Mouse (Mus musculus) cerebellum, adult 8-10 months (tissue): ENCODE data around the gene B9d1.

Experiments used
- DNase-seq: peaks from one replicate; pipeline ENCODE4 v3.0.0; 2022

The B9d1 gene

DNA sequence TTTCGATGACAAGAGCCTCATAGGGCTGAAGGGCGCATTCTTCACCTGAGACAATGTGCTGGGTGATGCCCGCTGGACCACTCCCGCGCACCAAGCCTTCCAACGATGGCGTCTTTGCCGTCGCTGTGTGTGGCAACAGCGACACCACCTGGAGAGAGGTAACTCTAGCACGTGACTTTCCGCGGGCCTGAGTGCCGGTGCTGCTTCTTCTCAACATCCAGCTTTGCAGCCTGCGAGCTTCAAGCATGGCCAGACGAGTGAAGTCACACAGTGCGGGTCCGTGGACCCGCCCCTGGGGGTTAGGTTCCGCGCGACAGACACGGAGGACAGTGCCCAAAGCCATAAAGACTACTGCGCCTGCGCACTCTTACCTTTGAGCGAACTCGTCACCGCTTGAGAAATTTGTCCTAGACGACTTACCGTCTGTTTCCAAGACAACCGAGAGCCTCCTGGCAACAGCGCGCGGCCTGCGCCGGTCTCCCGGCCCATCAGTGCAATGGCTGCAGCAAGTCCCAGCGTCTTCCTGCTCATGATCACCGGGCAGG, at the start of gene B9d1:
Gene B9d1 (plus strand): TSS at position 432 of the 545 bp plus-strand sequence.
- DNase-seq, result peak; percentile 99

- DNase-seq, result no peak
Measured at GRCm38 (mm10) chr11:61464071-61464470, 40.9 kb upstream of the B9d1 start.

- no peak for DNase-seq
Measured at GRCm38 (mm10) chr11:61465422-61465821, 39.5 kb upstream of the B9d1 start.

- peak; percentile 94 for DNase-seq
Measured at GRCm38 (mm10) chr11:61468534-61468933, 36.4 kb upstream of the B9d1 start.

- DNase-seq, result peak; percentile 46
Measured at GRCm38 (mm10) chr11:61469317-61469917, 35.5 kb upstream of the B9d1 start.

- DNase-seq, result peak; percentile 24
Measured at GRCm38 (mm10) chr11:61470880-61471279, 34.1 kb upstream of the B9d1 start.

GRCm38 (mm10) chr11:61473630-61474029, 31.3 kb upstream of the B9d1 start:
- DNase-seq, result peak; percentile 17

DNA sequence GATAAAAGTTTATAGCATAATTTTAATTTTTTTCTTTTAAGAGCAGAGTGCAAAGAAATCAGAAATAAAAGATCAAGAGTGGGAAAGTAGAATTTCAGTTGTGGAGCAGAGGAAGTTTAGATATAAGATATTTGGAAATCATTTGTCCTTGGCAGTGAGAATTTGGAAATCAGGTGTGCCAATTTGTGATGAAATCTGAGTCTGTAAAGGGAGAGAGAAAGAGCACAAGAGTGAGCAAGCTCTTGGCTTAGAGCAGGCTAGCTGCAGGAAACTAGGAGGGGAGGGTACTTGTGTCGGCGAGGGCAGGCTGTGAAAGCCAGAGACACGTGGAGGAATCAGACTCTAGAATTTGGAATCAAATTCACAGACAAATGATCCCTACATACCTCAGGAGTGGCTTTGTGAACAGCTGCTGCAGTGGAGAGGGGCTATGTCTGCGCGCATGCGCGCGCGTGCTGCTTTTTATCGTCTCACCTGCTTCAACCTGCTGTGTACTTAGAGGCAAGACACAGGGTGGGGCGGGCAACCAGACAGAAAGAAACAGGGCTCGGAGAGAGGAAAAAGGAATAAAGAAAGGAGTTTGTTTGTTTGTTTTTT, 28.1 kb upstream of the B9d1 start:
- peak; percentile 76 for DNase-seq

GRCm38 (mm10) chr11:61477566-61478508, 27.1 kb upstream of the B9d1 start:
- DNase-seq, result no peak

DNA sequence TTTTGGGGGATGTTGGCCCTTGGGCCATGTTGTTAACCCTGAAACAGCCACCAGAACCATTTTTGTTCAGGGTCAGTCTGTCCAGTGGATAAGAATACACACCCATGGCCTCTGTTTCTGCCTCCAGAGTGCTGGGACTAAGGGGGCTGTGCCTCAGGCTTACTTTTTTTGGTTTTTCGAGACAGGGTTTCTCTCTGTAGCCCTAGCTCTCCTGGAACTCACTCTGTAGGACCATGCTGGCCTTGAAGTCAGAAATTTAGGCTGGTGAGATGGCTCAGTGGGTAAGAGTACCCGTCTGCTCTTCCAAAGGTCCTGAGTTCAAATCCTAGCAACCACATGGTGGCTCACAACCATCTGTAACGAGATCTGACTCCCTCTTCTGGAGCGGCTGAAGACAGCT, 26.2 kb upstream of the B9d1 start:
- DNase-seq, result no peak

DNA sequence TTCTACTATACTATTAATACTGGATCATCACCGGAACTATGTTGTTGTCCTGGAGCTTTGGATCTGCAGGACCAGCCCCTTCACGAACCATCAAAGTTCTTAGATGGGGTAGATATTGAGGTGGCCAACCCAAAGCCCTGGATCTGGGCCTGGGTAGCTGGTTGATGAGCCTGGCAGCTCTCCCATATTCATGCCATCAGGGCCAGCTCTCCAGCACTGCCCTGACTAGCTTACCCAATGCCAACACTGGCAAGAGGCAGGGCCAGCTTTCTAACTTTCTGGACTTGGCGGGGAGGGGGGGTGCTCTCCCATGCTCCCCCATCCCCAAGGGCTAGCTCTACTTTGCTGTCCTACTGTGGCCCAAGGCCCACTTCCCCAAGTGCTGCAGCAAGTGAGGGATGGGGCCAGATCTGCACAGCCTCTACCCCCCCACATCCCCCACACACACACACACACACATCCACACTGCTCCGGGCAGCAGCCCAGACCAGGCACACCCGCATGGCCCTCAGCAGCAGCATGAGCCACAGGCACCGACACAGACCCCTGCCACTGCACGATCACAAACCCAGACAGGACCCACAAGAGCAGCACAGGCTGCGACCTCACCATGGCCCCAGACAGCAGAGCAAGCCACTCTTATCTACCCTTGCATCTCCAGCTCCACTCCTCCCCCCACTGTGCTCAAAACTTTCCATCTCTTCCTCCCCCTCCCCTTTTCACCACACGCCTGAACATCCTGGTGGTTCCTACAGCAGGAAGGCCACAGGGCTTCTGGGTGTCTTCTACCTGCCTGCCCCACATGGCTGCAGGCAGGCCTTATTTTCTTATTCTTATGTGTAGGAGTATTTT, 23.5 kb upstream of the B9d1 start:
- no peak for DNase-seq

DNA sequence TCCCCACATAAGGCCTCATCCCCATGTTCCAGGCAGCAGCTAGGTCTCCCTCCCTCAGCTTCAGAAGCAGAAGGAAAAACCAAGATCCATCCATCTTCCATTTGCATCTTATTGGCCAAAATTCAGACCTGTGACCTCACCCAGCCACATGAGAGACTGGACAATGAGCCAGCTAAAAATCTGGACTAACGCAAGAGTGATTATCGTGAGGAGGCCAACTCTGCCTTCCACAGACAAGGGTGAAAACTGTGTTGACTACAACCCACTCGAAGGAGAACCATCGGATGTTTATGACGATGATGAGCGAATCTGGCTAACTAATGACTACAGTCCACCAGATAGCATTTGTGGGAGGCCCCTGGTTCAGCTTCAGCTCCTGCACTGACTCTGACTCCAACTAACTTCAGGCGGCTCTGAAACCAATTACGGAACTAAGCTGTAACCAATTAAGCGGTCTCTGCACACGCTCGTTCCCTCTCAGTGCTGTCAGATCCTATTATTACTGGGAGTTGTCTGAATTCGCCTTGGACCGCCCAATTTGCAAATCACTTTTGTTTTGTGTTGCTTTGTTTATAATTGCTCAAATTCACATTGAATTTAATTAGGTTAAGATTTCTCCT, 21.6 kb upstream of the B9d1 start:
- no peak for DNase-seq

DNA sequence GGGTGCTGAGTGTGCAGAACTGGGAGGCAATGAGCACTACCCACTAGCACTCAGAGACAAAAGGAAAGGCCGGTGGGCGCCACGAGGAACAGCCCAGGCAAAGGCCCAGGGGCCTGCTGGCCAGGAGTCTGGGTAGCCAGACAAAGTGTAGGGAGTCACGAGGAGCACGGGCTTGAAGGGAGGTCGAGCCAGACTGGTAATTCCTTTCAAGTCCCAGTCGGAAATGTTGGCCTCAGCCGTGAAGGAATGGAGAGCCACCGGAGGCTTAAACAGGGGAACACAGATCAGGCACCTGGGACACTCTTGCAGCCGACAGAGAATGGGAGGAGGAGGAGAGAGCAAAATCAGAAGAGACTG, 20.7 kb upstream of the B9d1 start:
- no peak for DNase-seq

DNA sequence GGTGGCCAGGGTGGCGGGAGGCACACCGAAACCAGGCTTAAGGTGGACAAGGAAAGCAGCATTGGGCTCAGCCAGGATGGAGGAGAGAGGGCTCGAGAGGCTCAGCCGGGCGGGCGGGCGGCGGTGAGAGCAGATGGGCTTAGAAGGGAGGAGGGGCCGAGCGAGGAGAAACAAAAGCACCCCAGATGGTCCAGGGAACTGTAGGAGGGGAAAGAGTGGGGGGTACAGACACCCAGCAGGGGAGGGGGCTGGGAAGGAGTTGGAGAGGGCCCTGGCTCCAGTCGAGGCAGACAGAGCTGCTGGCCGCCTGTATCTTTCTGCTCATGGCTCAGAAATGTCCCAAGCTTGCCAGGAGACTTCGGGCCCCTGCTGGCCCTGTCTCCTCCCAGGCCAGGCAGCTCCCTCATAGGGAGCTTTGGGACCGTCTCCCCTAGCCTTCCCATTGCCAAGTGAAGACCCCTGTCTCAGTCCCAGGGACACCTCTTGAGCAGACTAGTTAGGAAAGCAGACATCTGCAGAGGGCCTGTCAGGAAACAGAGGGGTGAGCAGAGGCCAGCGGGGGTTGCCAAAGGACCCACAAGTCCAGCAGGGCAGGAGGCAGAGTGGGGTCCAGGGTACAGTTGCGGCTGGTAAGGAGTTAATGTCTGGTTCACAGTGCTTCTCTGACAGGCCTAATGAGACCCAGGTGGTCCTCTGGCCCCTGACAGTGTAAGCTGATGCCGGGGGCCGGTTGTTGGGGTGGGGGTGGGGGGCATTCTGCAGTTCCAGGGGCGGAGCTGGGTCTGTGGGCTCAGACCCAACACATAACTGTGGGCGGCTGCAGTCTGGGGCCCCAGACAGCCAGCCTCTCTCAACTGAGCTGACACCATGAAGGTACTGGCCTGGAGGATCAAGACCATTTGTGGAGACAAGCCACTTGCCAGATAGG, 20.1 kb upstream of the B9d1 start, which contains the start of gene Mfap4:
Gene Mfap4 (plus strand): TSS at position 819 of the 928 bp plus-strand sequence.
- peak; percentile 68 for DNase-seq

GRCm38 (mm10) chr11:61485541-61486457, 19.1 kb upstream of the B9d1 start:
- peak; percentile 48 for DNase-seq

DNA sequence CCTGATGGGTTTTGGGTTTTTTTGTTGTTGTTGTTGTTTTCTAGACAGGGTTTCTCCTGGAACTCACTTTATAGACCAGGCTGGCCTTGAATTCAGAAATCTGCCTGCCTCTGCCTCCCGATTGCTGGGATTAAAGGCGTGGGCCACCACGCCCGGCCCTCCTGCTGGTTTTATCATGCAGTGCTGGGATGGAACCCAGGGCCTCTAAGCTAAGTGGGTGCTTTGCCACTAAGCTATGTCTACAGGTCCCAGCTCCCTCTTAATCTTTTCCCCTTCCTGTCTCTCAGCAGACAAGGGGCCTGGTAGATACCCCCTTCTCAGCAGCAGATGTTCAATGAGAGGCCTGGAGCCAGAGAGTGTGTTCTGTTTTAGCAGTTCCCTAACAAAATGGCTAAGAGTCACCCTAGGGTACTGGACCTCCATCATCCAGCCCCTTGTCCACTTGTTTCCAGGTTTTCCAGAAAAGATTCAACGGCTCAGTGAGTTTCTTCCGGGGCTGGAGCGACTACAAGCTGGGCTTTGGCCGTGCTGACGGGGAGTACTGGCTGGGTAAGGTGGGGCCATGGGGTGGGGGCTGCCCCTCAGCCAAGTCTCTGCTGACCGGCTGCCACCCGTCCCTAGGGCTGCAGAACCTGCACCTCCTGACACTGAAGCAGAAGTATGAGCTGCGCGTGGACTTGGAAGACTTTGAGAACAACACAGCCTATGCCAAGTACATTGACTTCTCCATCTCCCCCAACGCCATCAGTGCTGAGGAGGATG, 18.3 kb upstream of the B9d1 start:
- no peak for DNase-seq

- no peak for DNase-seq
Measured at GRCm38 (mm10) chr11:61487401-61487800, 17.5 kb upstream of the B9d1 start.

- DNase-seq, result no peak
Measured at GRCm38 (mm10) chr11:61487936-61488335, 17.0 kb upstream of the B9d1 start.

GRCm38 (mm10) chr11:61489085-61489484, 15.9 kb upstream of the B9d1 start:
- no peak for DNase-seq
